ENCODE assay signal across 8 mouse cellular contexts in genomic region chr2:84725770-84726169, GRCm38 (mm10). TPM values are rescaled to one million over a fixed set of nuclear protein-coding genes. Genes with fewer than 3 reads are reported as not detected.
DNase-seq lines count a peak whose midpoint lies in the region; ATAC-seq and TF ChIP-seq lines count a peak whose summit lies in the region.
"Had no signal": no experiment of that assay in that cellular context is flagged by ENCODE, and none has a peak within 500 bp of the region (broad histone marks: within the 10 kb centered on the region; RNA-seq: fewer than 3 reads in every experiment).

No protein-coding gene starts in this region.

- TF ChIP-seq POLR2A in CH12.LX (IDR thresholded peaks at IDR 0.05; ENCODE audit: low read depth, low read length): no peak

- intact Hi-C loops in heart, postnatal 10 days (cut with DNase I): no loop called here

- peak overlapping the region; percentile 72 for H3K4me3 ChIP-seq in heart, embryonic 13.5 days
- peak overlapping the region; percentile 12 to 69 (median 68) for H3K4me3 ChIP-seq in CH12.LX (replicated peaks in 1 of 3; ENCODE audit: low read depth in 2 of 3, low read length in 2 of 3, poor library complexity in 1 of 3)
- peak overlapping the region; percentile 71 for H3K4me3 ChIP-seq in brown adipose tissue, adult 24 weeks (ENCODE audit: insufficient read depth, low read depth, low read length)
- peak overlapping the region; percentile 79 for H3K4me3 ChIP-seq in liver, embryonic 13.5 days (replicated peaks)

- no peaks in the 10 kb centered on the region for H3K27me3 ChIP-seq in heart, embryonic 13.5 days (replicated peaks)
- H3K27me3 ChIP-seq in CH12.LX (replicated peaks): no peaks in the 10 kb centered on the region
- H3K27me3 ChIP-seq in liver, embryonic 13.5 days: no peaks in the 10 kb centered on the region

- no peaks in the 10 kb centered on the region for H3K9me3 ChIP-seq in heart, embryonic 13.5 days
- no peaks in the 10 kb centered on the region for H3K9me3 ChIP-seq in CH12.LX (replicated peaks; ENCODE audit: low read length)
- no peaks in the 10 kb centered on the region for H3K9me3 ChIP-seq in liver, embryonic 13.5 days (replicated peaks)

- in situ Hi-C loops in CH12.LX (cut with MboI; ENCODE audit: low pct_ligation_motif_present, low pct_unique_long_range_greater_than_20kb, low sequenced_read_pairs): no loop called here

- 87% methylated on average over 10 of the region's 10 CpGs for WGBS in heart, embryonic 13.5 days
- 86% methylated on average over 10 of the region's 10 CpGs for WGBS in liver, embryonic 13.5 days (ENCODE audit: insufficient replicate concordance)

- DNase-seq in heart, postnatal 10 days: no peak
- DNase-seq in CH12.LX (ENCODE audit: extremely low read depth): no peak
- DNase-seq in liver, embryonic 13.5 days: no peak
- DNase-seq in retina, postnatal 1 day: no peak
- no peak for DNase-seq in ovary, postnatal 36 days (ENCODE audit: low spot score)
- DNase-seq: adrenal gland, postnatal 25 days had no signal

- H3K9ac ChIP-seq in heart, embryonic 13.5 days: 0 out of 2 replicates have a peak overlapping the region, but pooled peaks have one; percentile 86
- H3K9ac ChIP-seq in CH12.LX (ENCODE audit: insufficient read depth, low read depth): peak overlapping the region; percentile 96; the same call in 1 of the 2 replicates
- peak overlapping the region; percentile 83 for H3K9ac ChIP-seq in liver, embryonic 13.5 days

- H3K4me1 ChIP-seq in heart, embryonic 13.5 days: peaks cover 24% of the 10 kb centered on the region
- peaks cover 8 to 37% of the 10 kb centered on the region in 2 experiments for H3K4me1 ChIP-seq in CH12.LX (ENCODE audit: control insufficient read depth in 1 of 2, insufficient read depth in 2 of 2)
- H3K4me1 ChIP-seq in brown adipose tissue, adult 24 weeks (ENCODE audit: control insufficient read depth, insufficient read depth, insufficient read length, low read length): peaks cover 6% of the 10 kb centered on the region
- H3K4me1 ChIP-seq in liver, embryonic 13.5 days (replicated peaks): peaks cover 81% of the 10 kb centered on the region

- ATAC-seq in heart, embryonic 13.5 days (ENCODE audit: extremely low read depth, insufficient number of reproducible peaks, low FRiP score, low TSS enrichment): no peak
- ATAC-seq in liver, embryonic 13.5 days (ENCODE audit: low read depth): no peak

- no peak for TF ChIP-seq EP300 in CH12.LX (IDR thresholded peaks at IDR 0.05; ENCODE audit: low read length)

- no peak for TF ChIP-seq RAD21 in CH12.LX (IDR thresholded peaks at IDR 0.05; ENCODE audit: low read depth, low read length)

- H3K36me3 ChIP-seq in heart, embryonic 13.5 days: peaks cover 45% of the 10 kb centered on the region
- H3K36me3 ChIP-seq in CH12.LX (replicated peaks in 1 of 2; ENCODE audit: control insufficient read depth in 1 of 2, insufficient read depth in 1 of 2, low read length in 1 of 2): peaks cover 22 to 44% of the 10 kb centered on the region in 2 experiments
- peaks cover 53% of the 10 kb centered on the region for H3K36me3 ChIP-seq in liver, embryonic 13.5 days

- dilution Hi-C loops in CH12.LX (cut with MboI; ENCODE audit: extremely low pct_ligation_motif_present, extremely low pct_unique_long_range_greater_than_20kb, low sequenced_read_pairs): no loop called here

- peak overlapping the region; percentile 86 for H3K4me2 ChIP-seq in heart, embryonic 13.5 days
- peak overlapping the region; percentile 95 for H3K4me2 ChIP-seq in CH12.LX (ENCODE audit: insufficient read depth, low read depth, poor library complexity, severe bottlenecking)
- H3K4me2 ChIP-seq in liver, embryonic 13.5 days: peak overlapping the region; percentile 83

- peaks cover 30% of the 10 kb centered on the region for H3K79me2 ChIP-seq in CH12.LX (replicated peaks; ENCODE audit: control insufficient read depth, extremely low read depth, insufficient read depth, poor library complexity, severe bottlenecking)

- TF ChIP-seq CTCF in CH12.LX (conservative IDR thresholded peaks at IDR 0.05 in 1 of 2, IDR thresholded peaks at IDR 0.05 in 1 of 2; ENCODE audit: low read depth in 2 of 2, low read length in 2 of 2): no peak

- no peak overlapping the region for H3K27ac ChIP-seq in heart, embryonic 13.5 days (replicated peaks)
- H3K27ac ChIP-seq in CH12.LX (ENCODE audit: insufficient read depth, low read depth): no peak overlapping the region
- H3K27ac ChIP-seq in brown adipose tissue, adult 24 weeks (replicated peaks; ENCODE audit: low read depth, low read length): no peak overlapping the region
- H3K27ac ChIP-seq in liver, embryonic 13.5 days: peak overlapping the region; percentile 80

TF ChIP-seq in CH12.LX, 34 proteins besides CTCF, POLR2A, EP300 and RAD21 (continues in another document):
- TF ChIP-seq IRF4 (IDR thresholded peaks at IDR 0.05; ENCODE audit: low read depth, low read length) (no peak), ZKSCAN1 (IDR thresholded peaks at IDR 0.05; ENCODE audit: borderline replicate concordance, low read depth, low read length) (no peak), CHD2 (IDR thresholded peaks at IDR 0.05; ENCODE audit: low read length) (no peak), KAT2A (IDR thresholded peaks at IDR 0.05; ENCODE audit: insufficient replicate concordance, low read length) (no peak), MYC (IDR thresholded peaks at IDR 0.05; ENCODE audit: low read depth, low read length) (no peak), MAZ (IDR thresholded peaks at IDR 0.05; ENCODE audit: low read depth, low read length) (no peak), E2F4 (IDR thresholded peaks at IDR 0.05; ENCODE audit: insufficient replicate concordance, low read depth, low read length) (no peak), ZC3H11A (IDR thresholded peaks at IDR 0.05; ENCODE audit: low read depth, low read length) (no peak), UBTF (IDR thresholded peaks at IDR 0.05; ENCODE audit: low read depth, low read length) (no peak), JUND (conservative IDR thresholded peaks at IDR 0.05; ENCODE audit: low read depth, low read length) (no peak), ZMIZ1 (IDR thresholded peaks at IDR 0.05; ENCODE audit: low read depth, low read length) (no peak), BHLHE40 (IDR thresholded peaks at IDR 0.05; ENCODE audit: low read depth, low read length) (no peak), MXI1 (IDR thresholded peaks at IDR 0.05; ENCODE audit: low read depth, low read length) (no peak), ZNF384 (IDR thresholded peaks at IDR 0.05; ENCODE audit: low read depth, low read length) (no peak), RCOR1 (conservative IDR thresholded peaks at IDR 0.05; ENCODE audit: low read depth, low read length) (no peak), JUN (IDR thresholded peaks at IDR 0.05; ENCODE audit: insufficient read depth, low read depth, low read length) (no peak), SMC3 (IDR thresholded peaks at IDR 0.05; ENCODE audit: low read depth, low read length) (no peak), POLR2AphosphoS2 (IDR thresholded peaks at IDR 0.05; ENCODE audit: low read depth, low read length) (no peak)

RNA-seq across cellular contexts. Expression of gene Clp1, which starts 1.4 kb away (rescaled TPM):
- 16.4 and 18.5 TPM in 2 replicates for polyA plus RNA-seq in heart, embryonic 13.5 days (2015; fragmentation: Nextera tagmentation; extraction: Ambion mirVana)
- 1 to 10 TPM; 7.0 to 8.1 TPM for total RNA-seq in heart, postnatal 10 days (2021)
- 32.0 and 42.1 TPM in 2 replicates for total RNA-seq in CH12.LX (2012; rRNA removed)
- total RNA-seq in CH12.LX (2014; rRNA removed): 65.2 and 67.1 TPM in 2 replicates
- 37.0 and 46.5 TPM in 2 replicates for polyA plus RNA-seq in CH12.LX (2012; ENCODE audit: insufficient read length, low read depth)
- polyA plus RNA-seq in brown adipose tissue, adult 24 weeks (2012; ENCODE audit: insufficient read depth, insufficient read length, missing spikeins): 9.4 and 13.7 TPM in 2 replicates
- polyA plus RNA-seq in liver, embryonic 13.5 days (2015; fragmentation: Nextera tagmentation; extraction: Ambion mirVana): 60.3 and 69.1 TPM in 2 replicates

RNA-seq across cellular contexts. Expression of gene Ypel4, which starts 8.1 kb away (rescaled TPM):
- 7.3 and 8.4 TPM in 2 replicates for polyA plus RNA-seq in heart, embryonic 13.5 days (2015; fragmentation: Nextera tagmentation; extraction: Ambion mirVana)
- total RNA-seq in heart, postnatal 10 days (2021): 1 to 10 TPM in 1 of 2 experiments, under 1 TPM in 1; 0.89 to 1.0 TPM
- total RNA-seq in CH12.LX (2012; rRNA removed) (0.25 and 0.59 TPM in 2 replicates), CH12.LX (2014; rRNA removed) (not detected in 2 replicates)
- polyA plus RNA-seq in CH12.LX (2012; ENCODE audit: insufficient read length, low read depth): not detected in 2 replicates
- polyA plus RNA-seq in brown adipose tissue, adult 24 weeks (2012; ENCODE audit: insufficient read depth, insufficient read length, missing spikeins): not detected in 2 replicates
- 57.8 and 64.2 TPM in 2 replicates for polyA plus RNA-seq in liver, embryonic 13.5 days (2015; fragmentation: Nextera tagmentation; extraction: Ambion mirVana)

RNA-seq across cellular contexts. Expression of gene Zdhhc5, which starts 10.8 kb away (rescaled TPM):
- 20.8 and 21.9 TPM in 2 replicates for polyA plus RNA-seq in heart, embryonic 13.5 days (2015; fragmentation: Nextera tagmentation; extraction: Ambion mirVana)
- 10 to 100 TPM; 66.4 to 72.4 TPM for total RNA-seq in heart, postnatal 10 days (2021)
- 25.4 and 28.5 TPM in 2 replicates for total RNA-seq in CH12.LX (2012; rRNA removed)
- 35.5 and 37.7 TPM in 2 replicates for total RNA-seq in CH12.LX (2014; rRNA removed)
- 37.6 and 45.5 TPM in 2 replicates for polyA plus RNA-seq in CH12.LX (2012; ENCODE audit: insufficient read length, low read depth)
- polyA plus RNA-seq in brown adipose tissue, adult 24 weeks (2012; ENCODE audit: insufficient read depth, insufficient read length, missing spikeins): 25.5 and 40.4 TPM in 2 replicates
- 15.8 and 22.4 TPM in 2 replicates for polyA plus RNA-seq in liver, embryonic 13.5 days (2015; fragmentation: Nextera tagmentation; extraction: Ambion mirVana)

RNA-seq across cellular contexts. Expression of gene Gm19426, which starts 17.7 kb away (rescaled TPM):
- polyA plus RNA-seq in heart, embryonic 13.5 days (2015; fragmentation: Nextera tagmentation; extraction: Ambion mirVana): 5.7 and 6.5 TPM in 2 replicates
- 1 to 10 TPM; 3.1 to 3.9 TPM for total RNA-seq in heart, postnatal 10 days (2021)
- total RNA-seq in CH12.LX (2012; rRNA removed) (not detected in 2 replicates), CH12.LX (2014; rRNA removed) (not detected in 2 replicates)
- not detected in 2 replicates for polyA plus RNA-seq in CH12.LX (2012; ENCODE audit: insufficient read length, low read depth)
- polyA plus RNA-seq in brown adipose tissue, adult 24 weeks (2012; ENCODE audit: insufficient read depth, insufficient read length, missing spikeins): not detected in 2 replicates
- polyA plus RNA-seq in liver, embryonic 13.5 days (2015; fragmentation: Nextera tagmentation; extraction: Ambion mirVana): 1.5 and 2.2 TPM in 2 replicates

RNA-seq across cellular contexts. Expression of gene Tmx2, which starts 46.8 kb away (rescaled TPM):
- 136 and 163 TPM in 2 replicates for polyA plus RNA-seq in heart, embryonic 13.5 days (2015; fragmentation: Nextera tagmentation; extraction: Ambion mirVana)
- total RNA-seq in heart, postnatal 10 days (2021): 100 to 1,000 TPM; 109 to 134 TPM
- total RNA-seq in CH12.LX (2012; rRNA removed) (58.7 and 76.5 TPM in 2 replicates), CH12.LX (2014; rRNA removed) (66.4 and 68.1 TPM in 2 replicates)
- 70.4 and 75.5 TPM in 2 replicates for polyA plus RNA-seq in CH12.LX (2012; ENCODE audit: insufficient read length, low read depth)
- 99.9 and 101 TPM in 2 replicates for polyA plus RNA-seq in brown adipose tissue, adult 24 weeks (2012; ENCODE audit: insufficient read depth, insufficient read length, missing spikeins)
- 77.9 and 83.4 TPM in 2 replicates for polyA plus RNA-seq in liver, embryonic 13.5 days (2015; fragmentation: Nextera tagmentation; extraction: Ambion mirVana)
